In the genomic region with DNA sequence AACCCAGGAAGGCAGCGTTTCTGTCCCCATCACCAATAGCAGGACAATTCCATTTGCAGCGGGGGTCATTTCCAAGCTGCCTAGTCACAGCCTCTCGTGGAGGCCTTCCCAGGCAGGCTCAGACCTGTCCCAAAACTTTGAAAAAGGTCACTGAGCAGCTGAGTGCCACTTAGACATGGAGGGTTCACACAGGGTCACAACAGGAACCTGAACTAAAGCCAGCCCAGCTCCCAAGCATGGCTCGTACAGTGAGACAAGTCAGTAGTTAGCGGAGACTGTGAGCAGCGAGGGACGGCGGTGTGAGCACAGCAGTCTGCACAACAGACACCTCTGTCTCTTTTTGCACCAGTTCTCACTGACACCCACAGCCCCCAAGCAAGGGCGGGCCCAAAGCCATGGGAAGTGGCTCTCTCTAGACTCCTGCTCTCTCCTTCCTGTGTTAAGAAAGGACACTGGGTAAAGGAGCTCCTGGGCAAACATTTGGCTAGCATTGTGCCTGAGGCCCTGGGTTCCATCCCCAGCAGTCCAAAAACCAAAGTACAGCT, we compare ENCODE assay signal across 14 mouse cellular contexts. TPM values are rescaled to one million over a fixed set of nuclear protein-coding genes. Genes with fewer than 3 reads are reported as not detected.
A peak's percentile ranks its signal among the peaks of the same experiment; 100 is the strongest.
DNase-seq lines count a peak whose midpoint lies in the region; ATAC-seq and TF ChIP-seq lines count a peak whose summit lies in the region.
"Had no signal": no experiment of that assay in that cellular context is flagged by ENCODE, and none has a peak within 500 bp of the region (broad histone marks: within the 10 kb centered on the region; RNA-seq: fewer than 3 reads in every experiment).

No protein-coding gene starts in this region.

- H3K36me3 ChIP-seq in heart, postnatal 0 days (replicated peaks; ENCODE audit: control insufficient read depth, insufficient read depth, low read length), result no peaks in the 10 kb centered on the region
- H3K36me3 ChIP-seq: limb, embryonic 13.5 days had no signal

- 58% methylated on average over 9 of the region's 9 CpGs for WGBS in heart, postnatal 0 days

- H3K4me3 ChIP-seq in brown adipose tissue, adult 24 weeks (ENCODE audit: insufficient read depth, low read depth, low read length), result no peak overlapping the region
- H3K4me3 ChIP-seq in heart, postnatal 0 days (ENCODE audit: low read depth, low read length), result no peak overlapping the region
- H3K4me3 ChIP-seq: limb, embryonic 13.5 days; neural tube, embryonic 13.5 days had no signal

- TF ChIP-seq CTCF in heart, postnatal 0 days (IDR thresholded peaks at IDR 0.05; ENCODE audit: low read depth), result no peak

- H3K27me3 ChIP-seq in heart, postnatal 0 days (ENCODE audit: control insufficient read depth, insufficient read depth, low read length), result no peaks in the 10 kb centered on the region
- H3K27me3 ChIP-seq: limb, embryonic 13.5 days; neural tube, embryonic 13.5 days had no signal

- H3K9me3 ChIP-seq in heart, postnatal 0 days (replicated peaks; ENCODE audit: control insufficient read depth, low read length), result no peaks in the 10 kb centered on the region
- H3K9me3 ChIP-seq: limb, embryonic 13.5 days; neural tube, embryonic 13.5 days had no signal

- peaks cover 26% of the 10 kb centered on the region for H3K4me1 ChIP-seq in brown adipose tissue, adult 24 weeks (ENCODE audit: control insufficient read depth, insufficient read depth, insufficient read length, low read length)
- H3K4me1 ChIP-seq in heart, postnatal 0 days (ENCODE audit: control insufficient read depth, insufficient read depth), result peaks cover 40% of the 10 kb centered on the region
- H3K4me1 ChIP-seq: neural tube, embryonic 13.5 days had no signal

- no peak for TF ChIP-seq EP300 in heart, postnatal 0 days (IDR thresholded peaks at IDR 0.05; ENCODE audit: low read depth)

- H3K4me2 ChIP-seq in heart, postnatal 0 days (ENCODE audit: low read depth, low read length), result no peak overlapping the region
- H3K4me2 ChIP-seq: limb, embryonic 13.5 days; neural tube, embryonic 13.5 days had no signal

- H3K27ac ChIP-seq in brown adipose tissue, adult 24 weeks (replicated peaks; ENCODE audit: low read depth, low read length), result peak overlapping the region; percentile 59
- no peak overlapping the region for H3K27ac ChIP-seq in heart, postnatal 0 days (ENCODE audit: low read depth)
- H3K27ac ChIP-seq: limb, embryonic 13.5 days; macrophage; neural tube, embryonic 13.5 days had no signal

- H3K9ac ChIP-seq in heart, postnatal 0 days (replicated peaks; ENCODE audit: low read depth, low read length), result no peak overlapping the region
- H3K9ac ChIP-seq: limb, embryonic 13.5 days; neural tube, embryonic 13.5 days had no signal

- peak; percentile 62 for ATAC-seq in heart, postnatal 0 days (ENCODE audit: insufficient read depth, low read depth)
- ATAC-seq: forebrain, embryonic 14.5 days had no signal

- peak; percentile 33 to 52 for DNase-seq in lung, adult 18-20 months
- DNase-seq in lung, postnatal 4 days, result no peak
- no peak for DNase-seq in heart, postnatal 0 days (ENCODE audit: low spot score)
- DNase-seq in skeletal muscle tissue, adult 2 months (ENCODE audit: low read depth, low spot score), result peak; percentile 79
- DNase-seq in layer of hippocampus, adult 11-12 months (ENCODE audit: low spot score), result no peak
- DNase-seq in right cerebral cortex, adult 2 months (ENCODE audit: low spot score in 2 of 2), result no peak
- DNase-seq: cerebellum, postnatal 25 days; right cerebral cortex, postnatal 25 days had no signal

RNA-seq across cellular contexts. Expression of gene Socs1, which starts 45.4 kb away (rescaled TPM):
- 0.54 TPM in 1 of 2 replicates, not detected in the other for polyA plus RNA-seq in brown adipose tissue, adult 24 weeks (2012; ENCODE audit: insufficient read depth, insufficient read length, missing spikeins)
- 0.80 and 5.0 TPM in 2 replicates for total RNA-seq in heart, postnatal 0 days (2014; rRNA removed; ENCODE audit: low replicate concordance)
- 2.7 and 3.2 TPM in 2 replicates for polyA plus RNA-seq in heart, postnatal 0 days (2015; fragmentation: Nextera tagmentation; extraction: Ambion mirVana)

RNA-seq across cellular contexts. Expression of gene Tnp2, which starts 48.5 kb away (rescaled TPM):
- not detected in 2 replicates for polyA plus RNA-seq in brown adipose tissue, adult 24 weeks (2012; ENCODE audit: insufficient read depth, insufficient read length, missing spikeins)
- total RNA-seq in heart, postnatal 0 days (2014; rRNA removed; ENCODE audit: low replicate concordance), result not detected in 2 replicates
- polyA plus RNA-seq in heart, postnatal 0 days (2015; fragmentation: Nextera tagmentation; extraction: Ambion mirVana), result not detected in 2 replicates
- polyA plus RNA-seq: forebrain, embryonic 14.5 days; limb, embryonic 13.5 days; macrophage; neural tube, embryonic 13.5 days had no signal

RNA-seq across cellular contexts. Expression of gene Prm3, which starts 50.8 kb away (rescaled TPM):
- not detected in 2 replicates for polyA plus RNA-seq in brown adipose tissue, adult 24 weeks (2012; ENCODE audit: insufficient read depth, insufficient read length, missing spikeins)
- total RNA-seq in heart, postnatal 0 days (2014; rRNA removed; ENCODE audit: low replicate concordance), result not detected in 2 replicates
- not detected in 2 replicates for polyA plus RNA-seq in heart, postnatal 0 days (2015; fragmentation: Nextera tagmentation; extraction: Ambion mirVana)
- polyA plus RNA-seq: forebrain, embryonic 14.5 days; heart, embryonic 16.5 days; limb, embryonic 13.5 days; macrophage; neural tube, embryonic 13.5 days had no signal

RNA-seq across cellular contexts. Expression of gene Prm2, which starts 56.0 kb away (rescaled TPM):
- polyA plus RNA-seq in brown adipose tissue, adult 24 weeks (2012; ENCODE audit: insufficient read depth, insufficient read length, missing spikeins), result not detected in 2 replicates
- not detected in 2 replicates for total RNA-seq in heart, postnatal 0 days (2014; rRNA removed; ENCODE audit: low replicate concordance)
- not detected in 2 replicates for polyA plus RNA-seq in heart, postnatal 0 days (2015; fragmentation: Nextera tagmentation; extraction: Ambion mirVana)
- polyA plus RNA-seq: forebrain, embryonic 14.5 days; heart, embryonic 16.5 days; limb, embryonic 13.5 days; macrophage; neural tube, embryonic 13.5 days had no signal

Comparison
In these comparisons a context has a peak if more than half of its experiments do, and no peak if none do; other contexts are left out.
1. DNase-seq: peak in lung, adult 18-20 months (2 of 2) and skeletal muscle tissue, adult 2 months (single experiment); none in lung, postnatal 4 days (0 of 2), heart, postnatal 0 days (single experiment), layer of hippocampus, adult 11-12 months (single experiment) and right cerebral cortex, adult 2 months (0 of 2).